Mouse (Mus musculus) cerebellum, adult 11 months (tissue): ENCODE results near the gene Hsh2d.

ENCODE experiments used
- DNase-seq: peaks from one replicate; pipeline ENCODE4 v3.0.0; 2022

Hsh2d gene

GRCm38 (mm10) chr8:72192065-72192464 lies 2.6 kb downstream of the Hsh2d start:
- no peak for DNase-seq

- DNase-seq: no peak
These were observed 8.6 kb downstream of the Hsh2d start for GRCm38 (mm10) chr8:72197997-72198396.

- no peak for DNase-seq
These were observed 19.1 kb downstream of the Hsh2d start for GRCm38 (mm10) chr8:72208582-72208981.

GRCm38 (mm10) chr8:72210222-72210621 lies 20.8 kb downstream of the Hsh2d start:
- DNase-seq: no peak

GRCm38 (mm10) chr8:72210710-72211109 lies 21.3 kb downstream of the Hsh2d start:
- no peak for DNase-seq

- DNase-seq: no peak
These were observed 22.4 kb downstream of the Hsh2d start for GRCm38 (mm10) chr8:72211846-72212245.

GRCm38 (mm10) chr8:72212751-72213150 lies 23.3 kb downstream of the Hsh2d start, which contains the start of gene Cib3:
TSS of gene Cib3 (minus strand) at chr8:72212837.
- no peak for DNase-seq

- no peak for DNase-seq
These were observed 24.1 kb downstream of the Hsh2d start, which contains the start of gene Gm11034 for GRCm38 (mm10) chr8:72213536-72213935. TSS of gene Gm11034 (minus strand) at chr8:72213636.

GRCm38 (mm10) chr8:72215060-72215459 lies 25.6 kb downstream of the Hsh2d start:
- DNase-seq: no peak

GRCm38 (mm10) chr8:72215871-72216270 lies 26.4 kb downstream of the Hsh2d start:
- no peak for DNase-seq

- DNase-seq: no peak
These were observed 29.5 kb downstream of the Hsh2d start for GRCm38 (mm10) chr8:72218781-72219540.

GRCm38 (mm10) chr8:72219541-72220363 lies 30.3 kb downstream of the Hsh2d start, which contains the start of gene Fam32a:
TSS of gene Fam32a (plus strand) at chr8:72219730.
- DNase-seq: peak; percentile 85

- no peak for DNase-seq
These were observed 31.3 kb downstream of the Hsh2d start for GRCm38 (mm10) chr8:72220758-72221157.

GRCm38 (mm10) chr8:72222656-72223055 lies 33.2 kb downstream of the Hsh2d start:
- DNase-seq: no peak

- DNase-seq: peak; percentile 97
These were observed 50.3 kb downstream of the Hsh2d start, which contains the start of gene Ap1m1 for GRCm38 (mm10) chr8:72239499-72240402. TSS of gene Ap1m1 (plus strand) at chr8:72240018.

GRCm38 (mm10) chr8:72240403-72240763 lies 50.9 kb downstream of the Hsh2d start:
- no peak for DNase-seq

GRCm38 (mm10) chr8:72240951-72241350 lies 51.5 kb downstream of the Hsh2d start:
- DNase-seq: peak; percentile 23

GRCm38 (mm10) chr8:72242226-72242625 lies 52.8 kb downstream of the Hsh2d start:
- no peak for DNase-seq

- no peak for DNase-seq
These were observed 55.2 kb downstream of the Hsh2d start for GRCm38 (mm10) chr8:72244610-72245009.
